Mouse (Mus musculus): ENCODE data around the gene Arhgap9.
"Not testable (repeated sequence)": the region's sequence is repeated elsewhere in the genome, so short reads cannot be mapped to it uniquely, and the experiment has no call there.

Arhgap9 gene

DNA sequence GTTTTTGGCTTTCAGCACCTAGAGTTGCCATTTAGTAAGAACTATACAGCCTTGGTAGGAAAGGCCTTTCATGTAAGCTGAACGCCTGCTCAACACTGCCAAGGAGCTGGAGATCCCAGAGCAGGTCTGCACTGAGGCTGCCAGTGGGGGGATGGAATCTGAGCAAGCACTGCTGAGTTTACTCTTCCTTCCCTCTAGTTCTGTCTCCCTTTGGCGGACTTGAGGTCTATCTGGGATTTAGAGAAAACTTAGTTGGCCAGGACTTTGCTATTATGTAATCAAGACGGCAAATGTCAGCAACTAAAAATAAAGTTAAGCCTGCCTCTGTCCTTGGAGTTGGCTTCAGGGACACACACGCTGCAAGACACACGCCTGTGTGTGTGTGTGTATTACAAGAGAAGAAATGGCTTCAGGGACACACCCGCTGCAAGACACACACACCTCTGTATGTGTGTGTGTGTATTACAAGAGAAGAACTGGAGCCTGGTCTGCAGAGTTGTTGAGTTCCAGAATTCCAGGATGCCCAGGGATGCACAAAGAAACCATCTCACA is 28.7 kb upstream of the Arhgap9 start:
- DNase-seq, result no peak

DNA sequence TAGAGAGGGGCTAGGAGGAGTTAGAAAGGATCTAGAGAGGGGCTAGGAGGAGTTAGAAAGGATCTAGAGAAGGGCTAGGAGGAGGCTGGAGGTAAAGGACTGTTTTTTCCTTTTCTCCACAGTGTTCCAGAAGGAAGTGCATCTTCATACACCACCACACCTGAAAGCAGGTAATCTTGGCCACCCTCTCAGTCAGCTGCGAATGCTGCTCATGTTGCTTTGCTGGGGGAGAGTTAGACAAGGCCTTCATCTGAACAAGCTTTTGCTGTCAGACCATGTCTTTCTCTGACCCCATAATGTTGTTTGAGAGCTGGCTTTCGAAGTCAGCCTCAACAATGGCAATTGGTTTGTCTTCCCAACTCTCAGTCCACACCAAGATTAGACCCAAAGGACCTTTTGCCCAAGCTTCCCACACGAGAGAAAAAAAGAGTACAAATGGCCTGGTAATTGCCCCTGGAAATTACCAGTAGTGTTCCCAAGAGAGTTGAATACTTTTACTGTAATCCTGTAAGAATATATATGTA is 28.1 kb upstream of the Arhgap9 start:
- DNase-seq, result no peak

DNA sequence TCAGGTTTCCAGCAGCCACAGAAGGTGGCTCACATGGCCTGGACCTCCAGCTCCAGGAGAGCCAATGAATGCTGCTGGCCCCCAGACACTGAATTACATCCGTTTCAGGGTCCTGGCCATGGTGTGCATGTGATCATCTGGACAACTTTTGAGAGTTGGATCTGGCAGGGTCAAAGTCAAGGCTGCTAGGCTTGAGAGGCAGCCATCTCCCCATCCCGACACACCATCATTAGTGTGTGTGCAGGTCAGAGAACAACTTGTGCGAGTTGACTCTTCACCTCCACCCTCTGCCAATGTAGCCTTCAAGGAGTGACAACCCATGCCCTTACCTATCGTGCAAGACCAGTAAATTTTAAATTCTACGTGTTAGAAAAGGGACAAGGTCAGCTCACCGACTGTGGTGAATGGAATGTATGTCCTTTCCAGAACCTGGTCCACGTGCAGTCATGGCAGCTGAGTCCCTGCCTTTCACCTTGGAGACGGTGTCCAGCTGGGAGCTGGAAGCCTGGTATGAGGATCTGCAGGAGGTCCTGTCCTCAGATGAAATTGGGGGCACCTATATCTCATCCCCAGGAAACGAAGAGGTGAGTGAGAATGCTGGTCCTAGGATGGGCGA is 26.8 kb upstream of the Arhgap9 start:
- DNase-seq, result no peak

DNA sequence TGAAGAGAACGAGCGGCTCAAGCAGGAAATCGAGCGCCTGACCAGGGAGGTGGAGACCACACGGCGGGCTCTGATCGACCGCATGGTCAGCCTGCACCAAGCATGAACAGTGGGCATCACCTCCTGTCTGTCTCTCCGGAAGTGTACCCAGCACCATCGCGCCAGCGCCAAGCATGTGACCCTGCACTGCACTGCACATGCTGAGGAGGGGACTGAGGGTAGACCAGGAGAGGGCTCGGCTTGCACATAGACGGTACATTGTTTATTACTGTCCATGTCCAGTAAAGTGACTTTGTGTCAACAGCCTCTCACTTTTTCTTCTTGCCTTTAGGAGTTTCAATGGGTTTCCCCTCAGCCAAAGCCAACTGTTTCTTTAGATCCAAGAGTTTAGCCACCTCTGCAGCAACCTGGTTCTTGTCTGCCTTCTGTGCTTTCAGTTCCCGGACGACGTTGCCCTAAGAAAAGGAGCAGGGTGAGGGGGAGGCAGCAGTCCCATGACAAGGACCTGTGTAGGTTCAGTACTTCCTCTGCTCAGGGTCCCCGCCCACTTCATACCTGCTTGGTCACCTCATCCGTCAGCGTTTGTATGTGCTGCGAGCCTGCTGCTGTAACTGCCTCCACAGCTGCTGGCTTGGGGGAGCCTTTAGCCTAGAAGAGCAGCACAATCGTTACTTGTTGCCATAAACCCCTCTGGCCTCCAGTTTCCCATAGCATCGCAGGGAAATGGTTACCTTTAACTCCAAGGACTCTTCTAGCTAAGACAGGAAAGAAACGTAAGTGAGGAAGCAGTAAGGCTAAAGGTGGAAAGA is 25.6 kb upstream of the Arhgap9 start:
- no peak for DNase-seq

DNA sequence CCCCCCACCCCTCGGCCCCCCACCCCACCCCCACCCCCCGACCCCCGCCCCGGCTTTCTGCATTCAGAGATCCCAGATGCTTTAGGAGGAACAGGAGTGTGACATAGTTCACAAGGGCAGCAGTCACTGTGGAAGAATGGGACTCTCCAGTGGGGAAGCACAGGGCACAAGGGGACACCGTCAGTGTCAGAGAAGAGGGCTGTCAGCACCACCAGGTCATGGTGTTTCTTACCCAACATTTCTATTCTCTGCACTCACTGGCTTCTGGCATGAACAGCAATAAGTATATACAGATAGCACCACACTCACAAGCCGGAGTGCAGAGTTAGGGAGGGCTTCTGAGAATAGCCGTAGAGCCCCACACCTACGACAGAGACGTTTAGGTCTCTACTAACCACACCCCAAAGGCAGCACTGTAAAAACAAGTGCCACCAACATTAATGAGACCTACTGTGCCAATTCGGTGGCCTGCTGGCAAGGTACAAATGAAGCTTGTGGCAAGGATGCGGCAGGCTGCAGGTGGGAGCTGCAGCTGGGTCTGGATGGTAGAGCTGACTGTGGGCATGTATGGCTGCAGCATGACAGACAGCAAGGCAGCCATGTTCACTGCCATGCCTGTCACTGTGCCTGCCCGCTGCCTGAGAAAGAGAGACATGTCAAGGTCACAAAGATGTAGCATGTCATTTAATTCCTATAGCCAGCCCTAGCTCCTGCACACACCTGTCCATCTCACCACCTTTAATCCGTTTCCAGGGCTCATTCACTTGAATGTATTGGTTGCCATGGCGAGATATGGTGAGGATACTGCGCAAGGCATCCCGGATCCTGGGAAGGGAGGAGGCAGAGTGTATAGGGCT is 24.5 kb upstream of the Arhgap9 start:
- DNase-seq, result no peak

DNA sequence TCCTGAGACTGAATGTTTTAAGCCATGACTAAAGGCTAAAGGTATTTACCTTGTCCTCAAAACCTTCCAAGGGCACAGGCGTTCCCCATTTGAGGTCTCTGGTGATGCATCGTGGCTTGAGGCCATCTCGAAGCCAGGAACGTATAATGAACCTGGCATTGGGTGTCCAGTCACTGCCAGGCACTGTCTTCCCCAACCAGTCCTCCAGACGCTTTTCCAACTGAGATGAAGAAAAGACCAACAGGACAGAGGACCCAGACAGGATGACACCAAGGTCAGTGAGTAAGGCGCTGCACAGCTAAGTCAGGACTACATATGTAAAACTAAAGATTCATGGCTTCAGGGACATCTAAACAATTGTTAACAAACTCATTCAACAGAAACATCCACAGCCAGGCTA is 21.4 kb upstream of the Arhgap9 start:
- no peak for DNase-seq

DNA sequence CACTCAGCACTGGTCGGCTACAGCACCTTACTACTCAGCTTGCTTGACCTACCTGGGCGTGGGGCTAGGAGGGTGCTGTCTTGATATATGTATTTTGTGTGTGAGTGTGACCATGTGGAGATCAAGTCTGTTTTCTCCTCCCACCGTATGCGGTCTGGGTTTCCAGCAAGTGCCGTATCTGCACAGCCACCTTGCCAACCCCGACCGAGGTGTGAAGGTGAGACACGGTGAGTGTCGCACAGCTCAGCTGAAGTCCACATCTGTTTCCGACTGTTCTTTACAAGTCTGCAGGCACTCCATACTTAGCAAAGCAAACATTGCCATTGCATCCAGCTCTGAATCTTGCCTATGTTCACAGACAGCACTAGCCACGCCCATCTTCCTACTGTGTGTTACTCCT is 18.6 kb upstream of the Arhgap9 start:
- no peak for DNase-seq

DNA sequence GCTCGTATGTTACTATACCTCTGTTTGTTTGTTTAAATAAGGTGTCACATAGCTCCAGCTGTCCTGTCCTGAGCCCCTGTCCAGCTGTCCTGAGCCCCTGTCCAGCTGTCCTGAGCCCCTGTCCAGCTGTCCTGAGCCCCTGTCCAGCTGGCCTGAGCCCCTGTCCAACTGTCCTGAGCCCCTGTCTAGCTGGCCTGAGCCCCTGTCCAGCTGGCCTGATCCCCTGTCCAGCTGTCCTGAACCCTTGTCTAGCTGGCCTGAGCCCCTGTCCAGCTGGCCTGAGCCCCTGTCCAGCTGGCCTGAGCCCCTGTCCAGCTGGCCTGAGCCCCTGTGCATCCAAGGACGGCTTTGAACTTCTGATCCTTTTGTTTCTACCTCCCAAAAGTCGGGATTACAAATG is 12.6 kb upstream of the Arhgap9 start:
- not testable (repeated sequence) for DNase-seq

DNA sequence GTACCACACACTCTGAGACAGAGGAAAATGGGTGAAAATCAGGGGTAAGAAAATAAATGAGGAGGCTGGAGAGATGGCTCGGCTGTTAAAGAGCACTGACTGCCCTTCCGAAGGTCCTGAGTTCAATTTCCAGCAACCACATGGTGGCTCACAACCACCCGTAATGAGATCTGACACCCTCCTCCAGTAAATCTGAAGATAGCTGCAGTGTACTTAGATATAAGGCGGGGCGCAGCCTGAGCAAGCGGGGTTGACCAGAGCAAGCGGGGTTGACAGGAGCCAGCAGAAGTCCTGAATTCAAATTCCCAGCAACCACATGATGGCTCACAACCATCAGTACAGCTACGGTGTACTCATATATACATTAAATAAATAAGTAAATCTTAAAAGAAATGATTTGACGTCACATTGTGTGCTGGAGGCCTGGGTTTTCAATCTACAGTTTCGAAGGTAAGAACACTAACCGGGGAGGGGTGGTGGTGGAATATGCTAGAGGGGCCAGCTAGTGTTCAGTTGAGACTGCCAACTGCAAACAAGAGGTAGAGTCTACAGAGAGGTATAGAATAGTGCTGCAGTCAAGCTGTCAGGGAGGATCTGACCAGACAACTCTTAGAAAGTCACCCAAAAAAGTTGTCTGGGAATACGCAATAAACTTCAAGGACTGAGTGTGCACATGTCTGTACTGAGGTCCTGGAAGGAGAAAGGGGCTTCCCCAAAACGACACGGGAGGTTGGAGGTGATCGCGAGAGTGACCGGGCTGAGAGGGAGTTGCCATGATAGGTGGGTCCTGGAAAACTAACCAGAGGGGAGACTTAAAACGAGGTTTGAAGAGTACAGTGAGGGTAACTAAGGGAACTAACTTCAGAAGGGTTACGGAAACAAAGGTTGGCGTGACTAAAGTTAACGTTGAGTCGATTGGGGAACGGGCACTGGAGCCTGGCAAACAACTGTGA is 11.0 kb upstream of the Arhgap9 start:
- DNase-seq, result no peak

DNA sequence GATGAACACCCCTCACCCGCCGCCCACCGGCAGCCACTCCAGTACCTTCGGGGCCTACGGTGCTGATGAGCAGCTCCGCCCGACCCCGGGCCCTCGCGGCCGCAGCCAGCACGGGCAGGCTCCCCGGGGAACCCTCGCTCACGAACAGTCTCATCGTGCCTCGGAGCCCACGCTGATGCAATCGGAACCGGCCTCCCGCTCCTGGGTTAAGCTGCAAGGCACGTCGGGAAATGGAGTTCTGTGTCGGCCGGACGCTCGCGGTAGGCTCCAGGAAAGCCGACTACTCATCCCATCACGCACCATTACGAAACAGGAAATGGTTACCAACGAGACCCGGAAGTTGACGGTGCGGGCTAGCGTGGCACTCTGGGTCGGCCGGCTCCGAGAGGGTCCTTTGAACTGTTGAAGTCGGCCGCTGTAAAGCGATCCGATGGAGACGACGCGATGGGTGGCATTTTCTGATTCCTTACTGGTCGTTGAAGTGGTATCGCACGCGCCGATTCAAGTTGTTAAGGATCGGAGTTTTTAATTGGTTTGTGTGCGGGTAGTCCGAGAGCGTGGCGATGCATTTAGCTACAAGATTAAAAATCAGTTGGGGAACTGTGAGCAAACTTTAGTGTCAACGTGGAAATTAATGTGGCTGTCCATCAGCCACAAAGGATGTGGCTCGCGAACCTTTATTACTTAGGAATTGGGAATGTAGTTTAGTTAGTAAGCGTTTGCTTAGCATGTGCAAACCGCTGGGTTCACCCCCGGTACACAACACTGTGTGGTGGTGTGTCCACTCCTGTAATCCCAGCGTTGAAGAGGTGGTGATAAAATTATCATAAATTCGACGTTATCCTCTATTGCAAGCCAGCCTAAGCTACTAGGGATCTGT is 10.0 kb upstream of the Arhgap9 start, which contains the start of gene Mars:
Mars (minus strand) TSS at position 311 of the 880 bp plus-strand sequence.
- peak; percentile 89 to 91 for DNase-seq

DNA sequence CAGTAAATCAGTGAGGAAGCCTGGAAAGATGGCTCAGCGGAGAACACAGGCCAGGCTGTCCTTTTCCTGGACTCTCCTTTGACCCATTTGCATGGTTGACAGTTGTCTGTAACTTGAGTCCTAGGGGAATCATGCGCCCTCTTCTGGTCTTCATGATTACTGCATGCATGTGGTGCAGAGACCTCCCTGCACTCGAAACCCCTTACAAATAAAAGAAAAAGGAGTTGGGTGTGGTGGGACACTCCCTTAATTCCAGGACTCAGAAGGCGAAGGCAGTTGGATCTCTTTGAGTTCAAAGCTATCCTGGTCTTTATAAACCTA is 9.4 kb upstream of the Arhgap9 start:
- peak; percentile 80 to 83 for DNase-seq

DNA sequence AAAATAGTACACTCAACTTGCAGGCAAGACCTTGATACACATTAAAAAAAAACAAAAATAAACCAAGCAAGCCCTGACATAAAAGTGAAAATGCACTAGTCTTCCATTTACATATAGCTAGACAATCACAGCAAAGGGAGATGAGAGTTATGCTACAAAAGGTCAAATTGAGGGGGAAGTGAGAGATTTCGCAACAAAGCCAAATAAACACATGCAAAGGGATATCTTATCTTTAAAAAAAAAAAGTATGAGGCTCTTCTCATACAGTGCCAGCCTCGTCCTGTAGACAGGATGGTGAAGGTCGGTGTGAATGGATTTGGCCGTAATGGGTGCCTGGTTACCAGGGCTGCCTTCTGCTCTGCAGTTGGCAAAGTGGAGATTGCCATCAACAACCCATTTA is 8.9 kb upstream of the Arhgap9 start:
- DNase-seq, result no peak

DNA sequence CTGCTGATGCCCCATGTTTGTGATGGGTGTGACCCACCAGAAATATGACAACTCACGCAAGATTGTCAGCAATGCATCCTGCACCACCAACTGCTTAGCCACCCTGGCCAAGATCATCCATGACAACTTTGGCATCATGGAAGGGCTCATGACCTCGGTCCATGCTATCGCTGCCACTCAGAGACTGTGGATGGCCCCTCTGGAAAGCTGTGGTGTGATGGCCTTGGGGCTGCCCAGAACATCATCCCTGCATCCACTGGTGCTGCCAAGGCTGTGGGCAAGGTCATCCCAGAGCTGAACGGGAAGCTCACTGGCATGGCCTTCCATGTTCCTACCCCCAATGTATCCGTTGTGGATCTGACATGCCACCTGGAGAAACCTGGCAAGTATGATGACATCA is 8.2 kb upstream of the Arhgap9 start:
- not testable (repeated sequence) for DNase-seq

DNA sequence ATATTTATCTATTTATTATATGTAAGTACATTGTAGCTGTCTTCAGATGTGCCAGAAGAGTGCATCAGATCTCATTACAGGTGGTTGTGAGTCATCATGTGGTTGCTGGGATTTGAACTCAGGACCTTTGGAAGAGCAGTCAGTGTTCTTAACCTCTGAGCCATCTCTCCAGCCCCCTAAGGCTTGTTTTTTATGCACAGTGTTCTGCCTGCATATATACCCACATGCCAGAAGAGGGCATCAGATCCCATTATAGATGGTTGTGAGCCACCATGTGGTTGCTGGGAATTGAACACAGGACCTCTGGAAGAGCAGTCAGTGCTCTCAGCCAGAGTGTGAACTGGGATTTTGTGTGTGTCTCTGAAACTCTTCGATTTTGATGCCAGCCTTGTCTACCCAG is 6.8 kb upstream of the Arhgap9 start:
- not testable (repeated sequence) for DNase-seq

DNA sequence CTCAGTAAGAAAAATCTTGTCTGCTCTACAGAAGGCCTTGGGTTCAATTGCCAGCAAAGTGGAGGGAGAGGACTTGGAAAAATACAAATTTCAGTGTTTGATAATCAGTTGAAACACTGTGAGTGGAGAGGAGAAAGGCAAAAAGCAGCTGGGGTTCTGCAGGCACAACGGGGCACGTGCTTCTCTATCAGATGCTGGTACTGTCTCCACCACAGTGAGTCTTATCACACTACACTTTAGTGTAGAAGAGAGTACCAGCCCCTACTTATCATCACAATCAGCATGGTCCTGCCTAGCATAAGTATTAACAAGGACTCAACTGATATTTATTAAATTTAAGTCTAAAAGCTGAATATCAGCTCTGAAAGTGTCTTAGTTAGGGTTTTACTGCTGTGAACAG is 4.5 kb upstream of the Arhgap9 start:
- DNase-seq, result no peak

DNA sequence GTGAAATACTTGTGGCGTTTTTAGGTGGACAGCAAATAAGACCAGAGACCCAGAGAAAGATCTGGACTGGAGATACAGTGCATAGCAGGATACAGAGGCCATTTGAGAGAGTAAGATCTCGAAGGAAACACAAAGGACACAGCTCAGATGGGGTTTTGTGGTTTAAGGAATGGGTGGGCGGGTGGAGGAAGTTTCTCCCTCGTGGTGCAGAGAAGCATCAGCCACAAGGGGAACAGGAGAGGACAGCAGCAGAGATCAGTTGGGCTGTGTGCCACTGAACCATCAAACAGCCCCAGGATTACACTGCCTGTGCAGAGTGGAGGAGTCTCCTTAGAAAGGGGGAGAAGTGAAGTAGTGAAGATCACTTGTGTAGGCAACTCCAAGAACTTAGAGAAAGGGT is 3.8 kb upstream of the Arhgap9 start:
- no peak for DNase-seq

DNA sequence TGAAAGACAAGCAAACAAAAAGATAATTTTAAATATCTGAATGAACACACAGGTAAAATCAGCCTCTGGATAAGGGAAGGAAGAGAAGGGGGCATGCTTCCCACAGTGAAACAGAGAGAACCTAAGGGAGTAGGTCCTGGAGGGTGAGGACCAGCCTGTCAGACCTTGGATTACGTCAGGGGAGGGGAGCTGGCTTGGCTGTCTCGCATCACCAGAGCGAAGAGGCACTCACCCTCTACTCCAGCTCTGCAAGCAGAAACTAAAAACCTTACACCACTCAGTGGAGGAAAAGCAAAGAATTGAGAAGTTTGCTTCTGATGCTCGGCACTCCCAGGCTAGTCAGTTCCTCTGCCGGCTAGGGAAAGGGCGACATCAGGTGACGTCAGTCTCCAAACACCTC is 1.8 kb upstream of the Arhgap9 start:
- no peak for DNase-seq

DNA sequence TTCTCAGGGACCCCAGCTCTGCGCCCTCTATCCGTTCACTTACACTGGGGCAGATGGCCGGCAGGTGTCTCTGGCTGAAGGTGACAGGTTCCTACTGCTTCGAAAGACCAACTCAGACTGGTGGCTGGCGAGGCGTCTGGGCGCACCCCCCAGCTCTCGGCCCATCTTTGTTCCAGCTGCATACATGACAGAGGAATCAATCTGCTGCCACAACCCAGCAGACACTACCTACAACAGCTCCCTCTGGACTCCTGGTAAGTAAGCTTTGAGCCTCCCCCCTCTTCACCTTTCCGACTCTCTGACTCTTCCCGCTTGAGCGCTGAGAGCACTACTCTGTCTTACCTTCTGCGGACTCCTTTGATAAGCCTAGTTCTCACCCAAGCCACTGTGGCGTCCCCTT is 414 bp downstream of the Arhgap9 start:
- peak; percentile 44 to 49 for DNase-seq

DNA sequence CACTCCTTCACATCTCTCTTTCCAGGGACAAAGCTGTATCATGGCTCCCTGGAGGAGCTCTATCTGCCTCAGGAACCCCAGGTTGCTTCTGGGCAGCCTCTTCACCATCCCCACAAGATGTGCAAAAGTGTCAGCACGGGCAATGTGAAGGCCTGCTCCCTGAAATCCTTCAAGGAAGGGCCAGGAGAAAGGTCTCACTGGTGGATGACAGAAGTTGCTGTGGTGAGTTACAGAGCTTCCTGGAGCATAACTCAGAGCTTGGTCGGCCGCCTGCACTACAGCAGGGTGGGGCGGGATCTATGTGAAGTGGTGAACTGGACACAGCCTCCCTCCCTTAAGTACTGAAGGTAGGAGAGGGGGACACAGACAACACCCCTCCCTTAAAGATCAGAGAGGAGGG is 905 bp downstream of the Arhgap9 start:
- DNase-seq, result peak; percentile 32 to 40

DNA sequence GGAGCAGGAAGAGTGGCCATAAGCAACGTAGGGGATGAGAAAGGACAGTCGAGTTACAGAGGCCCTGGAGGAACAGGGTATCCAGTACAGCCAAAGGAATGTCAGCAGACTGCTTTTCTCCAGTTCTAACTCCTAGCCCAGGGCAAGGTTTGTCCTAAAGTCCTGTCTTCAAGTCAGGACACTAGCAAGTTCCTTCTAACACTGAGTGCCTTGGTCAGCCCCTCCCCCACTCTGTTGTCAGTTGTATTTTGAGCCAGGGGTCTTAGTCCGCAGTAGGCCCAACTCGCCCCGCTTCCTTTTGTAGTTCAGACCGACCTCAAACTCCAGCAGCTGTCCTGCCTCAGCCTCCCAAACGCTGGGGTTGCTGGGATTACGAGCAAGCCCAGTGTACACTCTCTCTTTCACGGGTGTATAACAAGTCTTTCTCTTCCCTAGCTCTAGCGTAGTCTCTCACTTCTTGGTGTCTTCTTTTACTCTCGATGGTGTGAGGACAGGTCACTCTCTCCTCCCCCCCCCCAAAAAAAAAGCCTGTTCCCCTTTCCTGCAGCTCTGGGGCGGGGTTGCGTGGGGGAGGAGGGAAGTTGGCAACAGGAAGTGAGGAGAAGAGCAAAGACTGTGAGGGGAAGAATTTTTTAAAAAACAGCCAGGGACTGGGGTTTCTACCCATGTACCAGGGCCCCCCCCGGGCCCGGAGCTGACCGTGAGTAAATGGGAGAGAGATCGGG is 1.5 kb downstream of the Arhgap9 start:
- DNase-seq, result peak; percentile 70 to 76
